Mouse (Mus musculus) right cerebral cortex, adult 2 months (tissue): Measurements from ENCODE around the gene Gm29776.

Experiments used
- DNase-seq, 2 experiments: peaks; one replicate each; pipeline ENCODE4 v3.0.0; 2021 to 2022; ENCODE audit warnings: low spot score in 2 of 2

The Gm29776 gene

DNA sequence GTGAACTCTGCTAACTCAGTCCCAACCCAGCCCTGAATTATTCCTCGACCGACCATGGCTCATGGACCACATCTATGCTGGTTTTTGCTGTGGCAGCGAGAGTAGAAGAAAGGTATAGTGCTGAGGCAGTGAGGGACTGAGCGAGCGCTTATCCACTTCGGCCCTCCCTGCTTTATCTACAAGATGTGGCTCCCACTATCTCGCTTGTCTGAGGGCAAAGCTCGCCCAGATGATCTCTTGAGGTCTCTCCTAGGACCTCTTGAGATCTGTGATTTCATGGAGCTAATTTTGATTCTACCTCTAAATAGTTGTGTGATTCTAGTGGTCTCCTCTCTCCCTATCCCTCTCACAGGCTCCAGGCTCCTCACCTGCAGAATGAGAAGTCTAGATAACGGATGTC lies 10.4 kb upstream of the Gm29776 start:
- DNase-seq: no peak

- no peak for DNase-seq
These were observed 8.1 kb upstream of the Gm29776 start for GRCm38 (mm10) chr14:54706589-54707320.

DNA sequence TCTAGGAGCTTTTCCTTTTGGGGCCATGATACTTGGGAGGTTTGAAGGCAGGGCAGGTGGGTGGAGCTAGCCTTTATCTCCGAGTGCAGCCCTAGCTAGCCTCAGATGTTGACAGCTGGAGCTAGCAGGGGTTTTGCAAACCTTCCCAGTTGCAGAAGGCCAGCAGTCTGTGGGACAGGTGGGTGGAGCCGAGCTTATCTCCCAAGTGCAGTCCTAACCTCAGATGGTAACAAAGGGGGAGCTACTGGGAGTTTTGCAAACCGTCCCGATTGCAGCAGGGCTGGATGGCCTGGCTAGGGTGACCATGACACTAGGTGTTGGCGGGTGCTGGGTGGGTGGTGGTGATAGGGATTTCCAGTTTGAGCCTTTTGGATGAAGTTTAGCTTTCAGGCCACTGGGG lies 7.2 kb upstream of the Gm29776 start:
- DNase-seq: no peak

- DNase-seq: no peak
These were observed 4.6 kb upstream of the Gm29776 start for GRCm38 (mm10) chr14:54703207-54703606.

DNA sequence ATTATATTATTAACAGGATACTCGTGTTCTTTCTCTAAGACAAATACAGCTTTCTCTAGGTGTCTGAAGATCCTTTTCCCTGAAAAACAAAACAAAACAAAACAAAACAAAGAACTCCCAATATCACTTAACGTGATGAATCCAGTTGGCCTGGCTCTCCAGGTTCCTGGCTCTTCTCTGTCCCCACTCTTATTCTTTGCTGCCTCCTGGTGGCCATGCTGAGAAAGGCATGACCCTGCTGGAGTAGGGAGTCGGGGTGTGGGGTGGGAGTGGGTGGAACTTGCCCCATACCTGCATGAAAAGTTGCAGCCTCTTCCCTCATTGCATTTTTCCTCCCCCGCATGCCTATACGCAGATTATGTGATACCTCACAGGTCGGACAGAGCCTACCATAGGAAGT lies 2.7 kb upstream of the Gm29776 start:
- peak; percentile 56 to 83 for DNase-seq

DNA sequence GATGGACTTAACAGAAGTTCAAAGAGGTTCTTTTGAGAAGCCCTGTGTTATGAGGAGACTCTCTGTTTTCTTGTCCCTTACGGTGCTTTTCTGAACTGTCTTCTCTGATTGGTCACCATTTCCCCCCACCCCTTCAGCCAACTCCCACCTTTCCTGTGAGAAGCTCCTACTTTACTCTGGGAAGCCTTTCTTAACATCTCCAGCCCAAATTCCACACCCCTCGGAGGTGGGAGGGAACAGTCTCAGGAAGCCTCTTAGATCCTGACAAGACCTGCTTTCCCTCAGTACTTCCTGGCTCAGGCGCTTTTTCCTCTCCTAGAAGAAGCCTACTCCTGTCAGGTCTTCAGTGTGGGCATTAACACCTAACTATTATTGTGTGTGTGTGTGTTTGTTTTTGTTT lies 953 bp upstream of the Gm29776 start:
- DNase-seq: no peak

GRCm38 (mm10) chr14:54696752-54697151 lies 1.9 kb downstream of the Gm29776 start:
- DNase-seq: no peak

DNA sequence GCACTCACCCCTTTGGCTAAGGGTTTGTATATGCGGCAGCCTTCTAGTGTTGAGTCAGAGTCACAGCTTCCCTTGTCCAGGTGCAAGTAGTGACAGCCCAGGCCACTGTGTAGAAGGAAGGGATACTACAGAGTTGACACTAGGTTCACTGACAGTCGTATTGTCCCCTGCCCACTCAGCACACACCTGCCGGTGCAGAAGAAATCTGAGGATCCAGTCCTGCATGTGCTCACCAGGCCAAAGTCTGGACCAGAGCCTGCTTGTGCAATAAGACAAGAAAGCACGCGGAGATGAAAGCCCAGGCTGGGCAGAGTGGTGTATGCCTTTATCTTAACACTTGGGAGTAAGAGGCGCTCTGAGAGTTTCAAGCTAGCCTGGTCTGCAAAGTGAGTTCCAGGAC lies 3.6 kb downstream of the Gm29776 start:
- no peak for DNase-seq

- DNase-seq: no peak
These were observed 11.4 kb downstream of the Gm29776 start for GRCm38 (mm10) chr14:54687251-54687650.

GRCm38 (mm10) chr14:54686522-54687143 lies 12.0 kb downstream of the Gm29776 start, which contains the start of gene Acin1:
TSS of gene Acin1 (minus strand) at chr14:54686931.
- DNase-seq: peak; percentile 100

DNA sequence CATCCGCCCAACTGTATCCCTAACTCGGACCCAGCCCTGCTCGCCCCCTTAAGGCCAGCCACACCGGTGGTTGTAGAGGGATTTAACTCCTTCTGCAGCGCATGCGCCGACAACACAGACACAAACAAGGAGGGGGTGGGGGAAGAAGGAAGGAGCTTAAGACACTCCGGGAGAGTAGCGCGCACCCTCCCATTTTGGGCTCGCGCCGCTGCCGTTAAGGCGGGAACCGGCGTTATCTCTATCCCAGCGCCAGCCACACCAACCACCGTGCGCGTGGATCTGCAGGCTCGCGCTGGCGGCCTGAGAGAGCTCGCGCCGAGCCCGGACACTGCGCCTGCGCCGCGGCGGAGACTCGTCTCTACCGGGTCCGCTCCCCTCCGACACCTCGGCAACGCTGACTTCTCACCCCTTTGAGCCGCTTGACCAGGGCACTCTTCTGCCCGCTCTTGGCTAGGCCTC lies 12.5 kb downstream of the Gm29776 start, which contains the start of gene 1700123O20Rik:
1700123O20Rik (plus strand) TSS at position 154 of the 459 bp plus-strand sequence.
- DNase-seq: peak; percentile 73 to 87

- no peak for DNase-seq
These were observed 13.2 kb downstream of the Gm29776 start for GRCm38 (mm10) chr14:54685471-54685870.

DNA sequence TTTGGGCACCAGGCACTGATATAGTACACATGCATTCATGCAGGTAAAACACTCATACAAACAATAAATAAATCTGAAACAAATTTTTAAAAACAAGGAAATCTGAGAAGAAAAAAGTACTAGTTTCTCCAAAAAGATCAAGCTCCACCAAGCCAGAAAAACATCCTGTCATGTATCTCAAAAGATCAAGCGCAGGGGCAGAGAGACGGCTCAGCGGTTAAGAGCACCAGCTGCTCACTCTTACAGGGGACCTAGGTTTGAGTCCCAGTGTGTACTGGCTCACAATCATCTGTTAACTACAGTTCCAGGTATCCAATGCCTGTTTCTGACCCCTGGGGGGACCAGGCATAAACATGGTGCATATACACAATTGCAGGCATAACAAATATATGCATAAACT lies 16.2 kb downstream of the Gm29776 start:
- DNase-seq: no peak

DNA sequence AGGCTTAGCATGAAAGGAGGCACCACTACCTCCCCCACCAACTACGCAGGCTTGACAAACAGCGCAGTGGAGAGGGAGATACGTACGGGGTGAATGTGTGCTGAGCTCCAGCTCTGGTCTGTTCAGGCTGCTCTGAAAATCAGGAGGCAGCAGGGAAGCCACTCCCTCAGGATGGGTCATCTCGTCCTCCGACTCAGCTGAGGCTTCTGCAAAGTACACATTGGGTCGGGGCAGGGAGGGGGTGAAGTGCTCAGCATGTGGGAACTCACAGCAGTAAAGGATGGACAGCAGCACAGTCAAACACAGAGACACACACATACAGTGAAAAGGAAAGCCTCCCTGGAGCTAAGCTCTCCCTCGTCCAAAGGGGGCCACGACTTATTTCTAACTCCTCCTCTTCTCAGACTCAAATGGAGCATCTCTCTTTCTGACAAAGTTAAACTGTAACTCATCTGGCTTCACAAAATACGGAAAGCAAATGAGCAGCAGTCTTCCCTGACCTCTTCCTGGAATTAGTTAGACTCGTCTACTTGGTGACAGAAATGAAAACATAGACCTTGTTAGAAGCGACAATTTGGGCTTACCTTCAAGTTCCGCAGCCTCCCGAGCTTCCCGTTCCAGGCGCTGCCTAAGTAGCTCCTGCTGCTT lies 19.9 kb downstream of the Gm29776 start:
- DNase-seq: no peak

DNA sequence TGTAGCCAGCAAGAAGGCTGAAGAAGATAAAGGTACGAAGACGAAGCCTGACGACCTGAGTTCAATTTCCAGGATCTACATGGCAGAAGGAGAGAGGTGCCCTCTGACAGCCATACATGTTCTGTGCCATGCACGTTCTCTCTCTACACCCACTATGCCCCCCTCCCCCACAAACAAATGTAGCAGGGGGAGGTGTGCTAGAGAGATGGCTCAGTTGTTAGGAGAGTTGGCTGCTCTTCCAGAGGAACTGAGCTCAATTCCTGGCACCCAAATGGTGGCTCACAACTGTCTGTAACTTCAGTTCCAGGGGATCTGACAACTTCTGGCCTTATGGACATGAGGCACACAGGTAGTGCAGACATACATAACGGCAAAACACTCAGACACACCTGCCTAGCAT lies 22.3 kb downstream of the Gm29776 start:
- DNase-seq: no peak

- DNase-seq: no peak
These were observed 24.3 kb downstream of the Gm29776 start for GRCm38 (mm10) chr14:54674317-54674716.

GRCm38 (mm10) chr14:54669381-54669780 lies 29.3 kb downstream of the Gm29776 start:
- DNase-seq: peak; percentile 63 to 70

GRCm38 (mm10) chr14:54664477-54665222 lies 34.0 kb downstream of the Gm29776 start:
- DNase-seq: peak; percentile 60 to 65

DNA sequence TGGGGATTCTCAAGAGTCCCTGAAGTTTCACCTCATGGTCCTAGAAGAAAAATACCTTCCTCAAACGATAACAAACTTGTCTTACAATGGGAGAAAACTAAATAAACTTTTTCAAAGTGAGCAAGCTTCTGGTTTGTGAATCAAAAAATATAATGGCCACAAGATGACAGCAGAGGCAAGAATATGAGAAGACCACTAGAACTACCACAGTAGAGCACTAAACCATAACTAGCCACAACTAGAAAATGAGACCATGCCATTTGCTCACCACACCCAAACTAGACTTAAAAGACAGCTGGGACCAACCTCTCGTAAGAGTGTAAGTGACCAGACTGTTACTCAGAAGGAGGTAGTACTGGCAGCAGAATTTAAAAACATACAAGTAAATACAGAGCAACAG lies 38.6 kb downstream of the Gm29776 start:
- no peak for DNase-seq

DNA sequence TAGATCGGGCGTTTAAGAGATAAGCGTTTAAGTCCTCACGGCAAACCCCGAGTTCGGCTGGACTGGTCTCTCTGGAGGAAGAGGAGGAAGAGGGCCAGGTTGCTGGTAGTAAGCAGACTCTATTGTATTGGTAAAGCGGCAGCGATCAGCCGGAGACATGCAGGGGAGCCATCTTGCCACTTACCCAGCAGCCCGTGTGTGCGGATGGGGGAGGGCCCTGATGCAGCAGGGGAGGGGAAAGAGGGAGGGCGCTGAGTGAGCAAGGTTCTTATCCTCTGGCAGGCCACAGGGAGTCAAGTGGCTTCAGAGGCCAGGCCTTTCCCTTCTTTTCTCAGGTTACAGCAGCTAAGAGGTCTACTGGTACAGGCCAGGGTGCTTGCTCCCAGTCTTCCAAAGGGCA lies 45.1 kb downstream of the Gm29776 start:
- peak; percentile 79 to 86 for DNase-seq

DNA sequence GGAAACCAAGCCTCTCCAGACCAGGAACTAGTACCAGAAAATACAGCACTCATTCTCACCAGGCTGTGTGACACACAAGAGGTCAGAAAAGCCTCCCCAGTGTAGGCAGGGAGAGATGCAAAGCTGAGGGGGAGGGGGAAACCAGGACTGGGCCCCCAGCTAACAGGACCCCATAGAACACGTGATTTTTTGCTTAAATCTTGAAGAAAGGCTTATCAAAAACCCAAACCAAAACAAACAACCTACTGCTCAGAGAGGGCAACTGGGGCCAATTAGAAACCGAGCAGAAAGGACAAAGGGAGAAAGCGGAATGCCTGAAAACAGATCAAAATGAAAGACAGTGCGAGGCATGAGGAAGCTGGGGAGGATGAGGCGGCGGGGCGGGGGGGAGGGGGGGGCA lies 45.8 kb downstream of the Gm29776 start:
- DNase-seq: no peak

GRCm38 (mm10) chr14:54651556-54651955 lies 47.1 kb downstream of the Gm29776 start:
- DNase-seq: no peak
